Mouse (Mus musculus) neural tube, embryonic 12.5 days (tissue): ENCODE results near the gene Eif3g. TPM values are rescaled to one million over a fixed set of nuclear protein-coding genes. Genes with fewer than 3 reads are reported as not detected.

Source experiments
- ATAC-seq: fragments of 200-750 bp; cut with Nextera tagmentation; 2 replicates; pipeline ENCODE4 v1.8.0; 2017; ENCODE audit warnings: low read depth, mild to moderate bottlenecking, moderate TSS enrichment, moderate library complexity; ENCODE audit not compliant: low FRiP score
- H3K27ac ChIP-seq: fragments of 300-500 bp; sonication (generic); 2 replicates; pipeline ENCODE4 v1.5.1; 2016
- H3K27me3 ChIP-seq: fragments of 300-500 bp; sonication (generic); replicated peaks from 2 replicates; pipeline ENCODE4 v1.6.1; 2016; ENCODE audit warnings: mild to moderate bottlenecking
- H3K36me3 ChIP-seq: fragments of 300-500 bp; sonication (generic); 2 replicates; pipeline ENCODE4 v1.6.1; 2016; ENCODE audit warnings: mild to moderate bottlenecking
- H3K4me1 ChIP-seq: fragments of 300-500 bp; sonication (generic); 2 replicates; pipeline ENCODE4 v1.6.1; 2016
- H3K4me2 ChIP-seq: fragments of 300-500 bp; sonication (generic); replicated peaks from 2 replicates; pipeline ENCODE4 v1.6.1; 2016; ENCODE audit warnings: mild to moderate bottlenecking
- H3K4me3 ChIP-seq: fragments of 300-500 bp; sonication (generic); 2 replicates; pipeline ENCODE4 v1.5.1; 2016
- H3K9ac ChIP-seq: fragments of 300-500 bp; sonication (generic); 2 replicates; pipeline ENCODE4 v1.6.1; 2016; ENCODE audit warnings: mild to moderate bottlenecking
- H3K9me3 ChIP-seq: fragments of 300-500 bp; sonication (generic); 2 replicates; pipeline ENCODE4 v1.6.1; 2016; ENCODE audit warnings: mild to moderate bottlenecking
- WGBS: fragments of 180-500 bp; shearing (Covaris S2); methylation state at CpG from one replicate; pipeline ENCODE4 v1.1.7; 2016; 5-methylcytosine and 5-hydroxymethylcytosine counted together
- microRNA-seq: library from miRNA; unstranded; fragments of <30 nt; microRNA quantifications from one replicate; pipeline ENCODE4, GENCODE M21; 2017
- polyA plus RNA-seq: library from polyadenylated mRNA; unstranded; fragments of >200 nt; fragmentation: Nextera tagmentation; extraction: Ambion mirVana; gene quantifications from 2 replicates; pipeline ENCODE4 v1.2.1, GENCODE M21; 2016

Eif3g gene
- polyA plus RNA-seq, 1 experiment from 2014 or later = 301 TPM

GRCm38 (mm10) chr9:20870211-20871173 is 27.9 kb downstream of the Eif3g start:
- Histone ChIP-seq H3K27me3 (peaks cover 41% of the 10 kb centered on the region), H3K4me2 (no peak overlapping the region), H3K27ac (no peak overlapping the region), H3K9ac (no peak overlapping the region), H3K9me3 (no peaks in the 10 kb centered on the region), H3K4me3 (no peak overlapping the region), H3K4me1 (no peaks in the 10 kb centered on the region), H3K36me3 (no peaks in the 10 kb centered on the region)
- 78% methylated on average over 12 of the region's 12 CpGs for WGBS
- no peak for ATAC-seq

DNA sequence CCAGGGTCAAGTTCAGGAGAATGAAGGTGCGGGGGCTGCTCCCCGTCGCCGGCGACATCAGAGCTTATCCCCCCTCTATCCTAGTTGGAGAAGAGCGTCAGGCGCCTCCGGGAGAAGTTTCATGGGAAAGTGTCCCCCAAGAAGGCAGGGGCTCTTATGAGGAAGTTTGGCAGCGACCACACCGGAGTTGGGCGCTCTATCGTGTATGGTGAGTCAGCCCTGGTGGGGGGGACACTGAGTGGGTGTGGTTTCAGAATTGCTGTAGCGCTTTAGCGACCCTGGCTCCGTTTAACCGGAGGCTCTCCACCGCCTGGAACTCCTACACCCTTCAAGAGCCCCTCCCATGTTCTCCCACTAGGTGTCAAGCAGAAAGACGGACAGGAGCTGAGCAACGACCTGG is 29.2 kb downstream of the Eif3g start:
- H3K4me2 ChIP-seq = peak overlapping the region; percentile 48
- 5% methylated on average over 19 of the region's 19 CpGs for WGBS
- H3K4me3 ChIP-seq = peak overlapping the region; percentile 7; the same call in 1 of the 2 replicates
- no peak overlapping the region for H3K9ac ChIP-seq
- peaks cover 41% of the 10 kb centered on the region for H3K27me3 ChIP-seq
- H3K9me3 ChIP-seq = no peaks in the 10 kb centered on the region
- no peaks in the 10 kb centered on the region for H3K4me1 ChIP-seq
- ATAC-seq = no peak
- no peak overlapping the region for H3K27ac ChIP-seq
- H3K36me3 ChIP-seq = no peaks in the 10 kb centered on the region

DNA sequence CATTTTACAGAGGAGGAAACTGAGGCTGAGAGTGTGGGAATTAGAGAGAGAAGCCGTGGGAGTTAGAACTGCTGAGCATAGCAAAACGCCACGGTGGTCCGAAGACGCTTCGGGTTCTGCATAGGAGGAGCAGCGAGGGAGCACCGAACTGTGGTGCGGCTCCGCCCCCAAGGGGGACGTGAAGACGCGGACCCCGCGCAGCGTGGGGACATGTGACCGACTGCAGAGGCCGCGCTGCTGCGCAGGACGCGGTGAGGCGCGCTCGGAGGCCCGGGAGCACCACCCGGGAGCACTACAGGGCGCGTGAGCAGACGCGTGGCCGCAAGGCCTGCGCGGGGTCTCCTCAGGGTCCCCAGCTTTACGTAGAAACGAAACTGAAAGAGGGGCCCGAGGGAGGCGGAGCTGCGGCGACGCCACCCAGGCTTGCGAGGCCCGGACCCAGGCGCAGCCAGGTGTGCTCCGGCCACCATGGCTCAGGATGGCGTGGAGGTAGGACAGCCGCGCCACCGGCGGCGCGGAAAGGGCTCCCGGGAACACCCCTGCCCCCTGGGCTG is 29.9 kb downstream of the Eif3g start, which contains the start of gene A230050P20Rik:
TSS of gene A230050P20Rik (plus strand) at position 195 of the 554 bp plus-strand sequence.
- peak within 1 kb of the TSS; percentile 48 for H3K4me2 ChIP-seq
- 8% methylated on average over 50 of the region's 53 CpGs for WGBS
- H3K9me3 ChIP-seq = no peaks in the 10 kb centered on the region
- H3K4me3 ChIP-seq = peak within 1 kb of the TSS; percentile 22
- peaks cover 41% of the 10 kb centered on the region for H3K27me3 ChIP-seq
- H3K27ac ChIP-seq = no peak within 1 kb of the TSS
- H3K4me1 ChIP-seq = no peaks in the 10 kb centered on the region
- H3K36me3 ChIP-seq = no peaks in the 10 kb centered on the region
- ATAC-seq = peak; percentile 4; the same call in 1 of the 2 replicates
- no peak within 1 kb of the TSS for H3K9ac ChIP-seq

GRCm38 (mm10) chr9:20866879-20867278 is 31.5 kb downstream of the Eif3g start:
- peaks cover 41% of the 10 kb centered on the region for H3K27me3 ChIP-seq
- H3K4me2 ChIP-seq = no peak overlapping the region
- no peak overlapping the region for H3K27ac ChIP-seq
- H3K4me3 ChIP-seq = no peak overlapping the region
- no peak for ATAC-seq
- no peaks in the 10 kb centered on the region for H3K4me1 ChIP-seq
- 59% methylated on average over 3 of the region's 3 CpGs for WGBS
- H3K9me3 ChIP-seq = no peaks in the 10 kb centered on the region
- no peaks in the 10 kb centered on the region for H3K36me3 ChIP-seq
- H3K9ac ChIP-seq = no peak overlapping the region

GRCm38 (mm10) chr9:20862225-20862624 is 36.2 kb downstream of the Eif3g start:
- H3K27me3 ChIP-seq = peaks cover 3% of the 10 kb centered on the region; the same call in 1 of the 2 replicates
- H3K9me3 ChIP-seq = no peaks in the 10 kb centered on the region
- ATAC-seq = no peak
- no peak overlapping the region for H3K4me2 ChIP-seq
- H3K4me3 ChIP-seq = 0 out of 2 replicates have a peak overlapping the region, but pooled peaks have one; percentile 0
- H3K4me1 ChIP-seq = no peaks in the 10 kb centered on the region
- H3K27ac ChIP-seq = no peak overlapping the region
- no peaks in the 10 kb centered on the region for H3K36me3 ChIP-seq
- no peak overlapping the region for H3K9ac ChIP-seq
- WGBS = 55% methylated on average over 4 of the region's 4 CpGs

GRCm38 (mm10) chr9:20861821-20862220 is 36.6 kb downstream of the Eif3g start:
- Histone ChIP-seq H3K36me3 (no peaks in the 10 kb centered on the region), H3K4me2 (no peak overlapping the region), H3K4me3 (0 out of 2 replicates have a peak overlapping the region, but pooled peaks have one; percentile 0), H3K9me3 (no peaks in the 10 kb centered on the region), H3K4me1 (no peaks in the 10 kb centered on the region), H3K27ac (no peak overlapping the region), H3K9ac (no peak overlapping the region), H3K27me3 (0 out of 2 replicates have a peak, but pooled peaks cover 3% of the 10 kb centered on the region)
- WGBS = 15% methylated on average over 4 of the region's 4 CpGs
- no peak for ATAC-seq

GRCm38 (mm10) chr9:20859926-20860325 is 38.5 kb downstream of the Eif3g start:
- no peak overlapping the region for H3K9ac ChIP-seq
- H3K4me2 ChIP-seq = no peak overlapping the region
- no peak overlapping the region for H3K27ac ChIP-seq
- 0 out of 2 replicates have a peak, but pooled peaks cover 3% of the 10 kb centered on the region for H3K27me3 ChIP-seq
- no peaks in the 10 kb centered on the region for H3K36me3 ChIP-seq
- no peaks in the 10 kb centered on the region for H3K9me3 ChIP-seq
- ATAC-seq = no peak
- H3K4me3 ChIP-seq = no peak overlapping the region
- no peaks in the 10 kb centered on the region for H3K4me1 ChIP-seq
- 41% methylated on average over 6 of the region's 6 CpGs for WGBS

GRCm38 (mm10) chr9:20857131-20857530 is 41.3 kb downstream of the Eif3g start:
- Histone ChIP-seq H3K27me3 (peaks cover 3% of the 10 kb centered on the region; the same call in 1 of the 2 replicates), H3K4me2 (no peak overlapping the region), H3K36me3 (no peaks in the 10 kb centered on the region), H3K27ac (no peak overlapping the region), H3K4me1 (no peaks in the 10 kb centered on the region), H3K9me3 (no peaks in the 10 kb centered on the region), H3K9ac (no peak overlapping the region), H3K4me3 (no peak overlapping the region)
- ATAC-seq = no peak
- WGBS = 12% methylated on average over 6 of the region's 6 CpGs

DNA sequence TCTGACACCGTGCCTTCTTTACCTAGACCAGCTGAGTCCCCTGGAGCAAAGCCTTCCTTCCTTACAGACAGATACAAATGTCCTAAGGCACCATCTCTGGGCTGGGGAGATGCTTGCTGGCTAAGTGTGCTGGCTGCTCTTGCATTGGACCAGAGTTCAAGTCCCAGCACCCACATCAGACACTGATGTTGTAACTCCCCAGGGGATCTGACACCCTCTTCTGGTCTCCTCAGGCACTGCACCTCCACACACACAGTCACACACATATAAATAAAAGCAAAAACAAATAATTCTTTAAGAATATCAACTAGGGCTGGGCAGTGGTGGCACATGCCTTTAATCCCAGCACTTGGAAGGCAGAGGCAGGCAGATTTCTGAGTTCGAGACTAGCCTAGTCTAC is 48.2 kb downstream of the Eif3g start:
- H3K4me3 ChIP-seq = no peak overlapping the region
- ATAC-seq = no peak
- no peaks in the 10 kb centered on the region for H3K9me3 ChIP-seq
- WGBS = 91% methylated on average over 2 of the region's 2 CpGs
- no peaks in the 10 kb centered on the region for H3K4me1 ChIP-seq
- no peak overlapping the region for H3K4me2 ChIP-seq
- H3K9ac ChIP-seq = no peak overlapping the region
- H3K36me3 ChIP-seq = no peaks in the 10 kb centered on the region
- H3K27ac ChIP-seq = no peak overlapping the region
- H3K27me3 ChIP-seq = no peaks in the 10 kb centered on the region; the same call in 1 of the 2 replicates

Small RNA genes within 50 kb of the gene (microRNA-seq; reads per million reads assigned to microRNA genes)
- not detected for gene Mir7081

Other genes starting within 250 kb of the Eif3g start
- 52.8 and 56.0 TPM in 2 replicates for gene Pin1, start 246.5 kb downstream of the Eif3g start, polyA plus RNA-seq
- gene Olfm2, start 152.3 kb downstream of the Eif3g start, polyA plus RNA-seq = 89.8 and 93.4 TPM in 2 replicates
- gene Col5a3, start 83.6 kb downstream of the Eif3g start, polyA plus RNA-seq = 0.47 and 0.75 TPM in 2 replicates
- gene Rdh8, start 80.1 kb downstream of the Eif3g start, polyA plus RNA-seq = not detected in 2 replicates
- 1.4 and 1.6 TPM in 2 replicates for gene A230050P20Rik, start 30.0 kb downstream of the Eif3g start, polyA plus RNA-seq
- 5.8 and 6.7 TPM in 2 replicates for gene Angptl6, start 18.9 kb downstream of the Eif3g start, polyA plus RNA-seq
- gene Ppan, start 10.4 kb downstream of the Eif3g start, polyA plus RNA-seq = 54.1 and 58.6 TPM in 2 replicates
- gene Dnmt1, start 61.3 kb upstream of the Eif3g start, polyA plus RNA-seq = 89.4 and 92.4 TPM in 2 replicates
- 17.7 and 19.5 TPM in 2 replicates for gene S1pr2, start 78.2 kb upstream of the Eif3g start, polyA plus RNA-seq
- 116 and 121 TPM in 2 replicates for gene Mrpl4, start 104.1 kb upstream of the Eif3g start, polyA plus RNA-seq
- 5.0 and 5.8 TPM in 2 replicates for gene Icam1, start 117.4 kb upstream of the Eif3g start, polyA plus RNA-seq
- 1.6 and 2.1 TPM in 2 replicates for gene Icam4, start 130.8 kb upstream of the Eif3g start, polyA plus RNA-seq
- gene Icam5, start 133.4 kb upstream of the Eif3g start, polyA plus RNA-seq = 0.14 and 0.15 TPM in 2 replicates
- 0.66 and 2.9 TPM in 2 replicates for gene Zglp1, start 168.5 kb upstream of the Eif3g start, polyA plus RNA-seq
- 0.96 and 1.7 TPM in 2 replicates for gene Gm49373, start 174.5 kb upstream of the Eif3g start, polyA plus RNA-seq
- gene Fdx1l, start 175.0 kb upstream of the Eif3g start, polyA plus RNA-seq = 44.0 and 57.0 TPM in 2 replicates
- 1.6 and 2.8 TPM in 2 replicates for gene Gm38431, start 193.4 kb upstream of the Eif3g start, polyA plus RNA-seq
- gene Raver1, start 193.4 kb upstream of the Eif3g start, polyA plus RNA-seq = 54.2 and 63.4 TPM in 2 replicates
- gene Tyk2, start 232.6 kb upstream of the Eif3g start, polyA plus RNA-seq = 14.1 and 15.2 TPM in 2 replicates